Mouse (Mus musculus) embryonic facial prominence, embryonic 13.5 days (tissue): ENCODE data around the gene Sec14l4. TPM values are rescaled to one million over a fixed set of nuclear protein-coding genes. Genes with fewer than 3 reads are reported as not detected.

Source experiments
- ATAC-seq: fragments of 200-750 bp; cut with Nextera tagmentation; 2 replicates; pipeline ENCODE4 v1.8.0; 2017; ENCODE audit warnings: low read depth; ENCODE audit not compliant: insufficient number of reproducible peaks, insufficient read depth, low FRiP score, low TSS enrichment
- H3K27ac ChIP-seq: fragments of 300-500 bp; sonication (generic); 2 replicates; pipeline ENCODE4 v1.5.1; 2015; ENCODE audit warnings: moderate library complexity, mild to moderate bottlenecking, inconsistent platforms
- H3K27me3 ChIP-seq: fragments of 300-500 bp; sonication (generic); 2 replicates; pipeline ENCODE4 v1.6.1; 2015; ENCODE audit warnings: mild to moderate bottlenecking, inconsistent platforms
- H3K36me3 ChIP-seq: fragments of 300-500 bp; sonication (generic); 2 replicates; pipeline ENCODE4 v1.6.1; 2015; ENCODE audit warnings: mild to moderate bottlenecking, inconsistent platforms
- H3K4me1 ChIP-seq: fragments of 300-500 bp; sonication (generic); 2 replicates; pipeline ENCODE4 v1.6.1; 2015; ENCODE audit warnings: inconsistent platforms
- H3K4me2 ChIP-seq: fragments of 300-500 bp; sonication (generic); 2 replicates; pipeline ENCODE4 v1.6.1; 2015; ENCODE audit warnings: moderate library complexity, mild to moderate bottlenecking, inconsistent platforms
- H3K4me3 ChIP-seq: fragments of 300-500 bp; sonication (generic); 2 replicates; pipeline ENCODE4 v1.5.1; 2015; ENCODE audit warnings: mild to moderate bottlenecking, inconsistent platforms
- H3K9ac ChIP-seq: fragments of 300-500 bp; sonication (generic); 2 replicates; pipeline ENCODE4 v1.6.1; 2015; ENCODE audit warnings: mild to moderate bottlenecking, inconsistent platforms
- H3K9me3 ChIP-seq: fragments of 300-500 bp; sonication (generic); 2 replicates; pipeline ENCODE4 v1.6.1; 2016; ENCODE audit warnings: inconsistent platforms
- WGBS: fragments of 180-500 bp; shearing (Covaris S2); methylation state at CpG from one replicate; pipeline ENCODE4 v1.1.7; 2015; ENCODE audit warnings: mixed read lengths; 5-methylcytosine and 5-hydroxymethylcytosine counted together
- polyA plus RNA-seq: library from polyadenylated mRNA; unstranded; fragments of >200 nt; fragmentation: Nextera tagmentation; extraction: Ambion mirVana; gene quantifications from 2 replicates; pipeline ENCODE4 v1.2.1, GENCODE M21; 2015

Sec14l4 gene
- polyA plus RNA-seq, 1 experiment from 2014 or later: 0.52 TPM

DNA sequence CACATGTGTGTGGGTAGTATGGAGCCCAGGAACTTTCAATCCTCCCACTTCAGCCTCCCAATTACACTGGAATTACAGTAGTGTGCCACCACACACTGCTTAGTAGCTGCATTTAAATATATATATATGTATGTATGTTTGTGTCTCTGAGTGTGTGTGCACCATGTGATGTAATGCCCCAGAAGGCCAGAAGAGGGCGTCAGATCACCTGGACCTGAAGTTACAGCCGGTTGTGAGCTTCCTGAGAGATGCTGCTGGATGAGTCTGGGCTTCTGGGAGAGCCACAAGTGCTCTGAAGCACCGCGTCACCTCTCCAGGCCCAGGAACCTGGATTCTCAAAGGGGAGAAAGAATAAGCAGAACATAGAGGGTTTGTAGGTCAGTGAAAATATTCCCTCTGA is 1.9 kb upstream of the Sec14l4 start:
- Histone ChIP-seq H3K4me3 (no peak overlapping the region), H3K27ac (no peak overlapping the region), H3K27me3 (peaks cover 16% of the 10 kb centered on the region), H3K9ac (no peak overlapping the region), H3K36me3 (no peaks in the 10 kb centered on the region), H3K4me2 (no peak overlapping the region), H3K4me1 (0 out of 2 replicates have a peak, but pooled peaks cover 3% of the 10 kb centered on the region), H3K9me3 (no peaks in the 10 kb centered on the region)
- 68% methylated on average over 4 of the region's 4 CpGs for WGBS
- no peak for ATAC-seq

DNA sequence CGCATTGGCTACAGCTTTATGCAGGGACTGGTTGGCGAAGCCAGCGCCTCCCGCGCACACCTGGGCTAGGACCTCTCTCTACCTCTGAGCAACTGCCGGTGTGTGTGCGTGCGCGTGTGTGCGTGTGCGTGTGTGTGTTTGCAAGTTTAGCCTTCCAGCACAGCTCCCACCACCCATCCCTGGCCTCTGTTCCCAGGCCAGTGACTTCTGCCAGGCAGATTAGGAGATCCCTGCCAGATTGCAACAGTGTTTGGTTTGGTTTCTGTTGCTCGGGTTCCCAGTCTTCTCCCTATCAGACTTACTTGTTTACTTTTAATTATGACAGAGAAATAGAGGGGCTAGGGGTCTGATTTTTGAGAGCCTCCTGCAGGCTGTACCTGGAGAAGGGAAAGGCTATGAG is 699 bp downstream of the Sec14l4 start:
- WGBS: 33% methylated on average over 12 of the region's 12 CpGs
- ATAC-seq: no peak

DNA sequence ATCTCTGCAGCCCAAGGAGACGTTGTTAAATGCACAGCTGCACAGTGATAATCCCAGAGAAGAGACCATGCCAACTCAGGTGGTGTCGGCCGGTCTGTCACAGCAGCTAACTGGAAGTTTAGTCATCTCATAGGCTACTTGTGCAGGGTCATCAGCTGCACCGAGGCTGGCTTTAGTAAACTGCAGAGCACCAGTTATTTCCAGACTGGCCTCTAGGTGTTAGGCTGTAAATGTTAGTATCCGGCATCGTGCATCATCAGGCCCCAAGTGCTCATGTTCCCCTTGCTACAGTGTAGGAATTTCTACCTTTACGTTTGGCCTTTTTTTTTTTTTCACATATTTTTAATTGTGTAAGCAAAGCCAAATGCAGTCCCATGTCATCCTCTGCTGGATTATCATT is 2.2 kb downstream of the Sec14l4 start:
- no peak overlapping the region for H3K4me3 ChIP-seq
- H3K27me3 ChIP-seq: peaks cover 16% of the 10 kb centered on the region
- H3K27ac ChIP-seq: no peak overlapping the region
- H3K4me1 ChIP-seq: 0 out of 2 replicates have a peak, but pooled peaks cover 3% of the 10 kb centered on the region
- H3K36me3 ChIP-seq: no peaks in the 10 kb centered on the region
- ATAC-seq: no peak
- H3K4me2 ChIP-seq: no peak overlapping the region
- 73% methylated on average over 7 of the region's 7 CpGs for WGBS
- no peak overlapping the region for H3K9ac ChIP-seq
- H3K9me3 ChIP-seq: no peaks in the 10 kb centered on the region

More for the DNA sequence above, 699 bp downstream of the Sec14l4 start:
- H3K27ac ChIP-seq: no peak overlapping the region
- no peak overlapping the region for H3K9ac ChIP-seq
- 0 out of 2 replicates have a peak, but pooled peaks cover 3% of the 10 kb centered on the region for H3K4me1 ChIP-seq
- no peak overlapping the region for H3K4me3 ChIP-seq
- no peaks in the 10 kb centered on the region for H3K36me3 ChIP-seq
- no peak overlapping the region for H3K4me2 ChIP-seq
- peaks cover 16% of the 10 kb centered on the region for H3K27me3 ChIP-seq
- H3K9me3 ChIP-seq: no peaks in the 10 kb centered on the region

DNA sequence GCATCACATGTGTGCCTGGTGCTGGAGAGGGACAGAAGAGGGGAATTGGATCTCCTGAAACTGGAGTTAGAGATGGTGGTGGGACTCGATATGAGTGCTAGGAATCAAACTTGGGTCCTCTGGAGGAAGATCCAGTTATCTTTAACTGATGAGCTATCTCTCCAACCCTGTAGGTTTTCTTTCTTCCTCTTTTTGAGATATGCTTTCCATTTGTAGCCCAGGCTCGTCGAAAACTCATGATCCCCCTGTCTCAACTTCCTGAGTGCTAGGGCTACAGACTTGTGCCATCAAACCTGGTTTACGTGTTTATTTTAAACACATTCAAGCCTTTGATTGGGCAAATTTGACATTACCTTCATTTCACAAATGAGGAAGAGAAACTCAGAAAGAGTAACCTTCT is 2.9 kb downstream of the Sec14l4 start:
- H3K9me3 ChIP-seq: no peaks in the 10 kb centered on the region
- 86% methylated on average over 4 of the region's 4 CpGs for WGBS
- ATAC-seq: no peak
- H3K27ac ChIP-seq: no peak overlapping the region
- H3K36me3 ChIP-seq: no peaks in the 10 kb centered on the region
- H3K4me3 ChIP-seq: no peak overlapping the region
- H3K27me3 ChIP-seq: peaks cover 16% of the 10 kb centered on the region
- H3K9ac ChIP-seq: no peak overlapping the region
- H3K4me2 ChIP-seq: no peak overlapping the region
- 0 out of 2 replicates have a peak, but pooled peaks cover 3% of the 10 kb centered on the region for H3K4me1 ChIP-seq

DNA sequence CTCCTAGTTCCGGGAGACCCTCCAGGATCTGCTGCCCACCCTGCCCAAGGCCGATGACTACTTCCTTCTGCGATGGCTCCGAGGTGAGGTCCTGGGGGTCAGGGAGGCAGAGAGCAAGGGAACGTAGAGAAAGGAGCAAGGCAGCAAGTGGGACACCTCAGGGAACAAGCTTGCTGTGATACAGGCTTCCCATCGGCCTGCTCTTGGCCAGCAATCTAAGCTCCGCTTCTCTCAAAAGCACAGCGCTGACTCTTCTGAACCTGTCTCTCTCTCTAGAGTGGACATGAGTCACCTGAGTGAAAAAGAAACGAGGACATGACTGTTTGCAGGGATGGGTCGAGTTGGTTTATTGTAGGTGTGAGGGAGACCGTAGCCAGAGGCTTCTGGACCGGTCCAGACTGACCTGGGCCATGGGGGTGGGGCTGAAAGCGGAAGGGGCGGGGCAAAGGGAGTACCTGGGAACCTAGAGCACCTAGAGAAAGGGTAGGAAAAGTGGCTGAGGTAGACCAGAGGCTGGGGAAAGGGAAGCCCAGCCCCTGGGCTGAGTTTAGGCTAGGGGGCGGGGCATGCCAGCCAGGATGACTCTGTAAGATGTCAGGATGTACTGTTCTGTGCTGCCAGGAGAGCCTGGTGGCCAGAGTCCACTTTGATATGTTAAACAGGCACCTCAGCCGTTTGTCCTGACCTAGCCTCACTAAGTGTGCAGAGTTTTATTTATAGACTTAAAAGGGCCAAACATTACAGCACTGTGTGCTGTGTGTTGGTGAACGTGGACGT is 4.0 kb downstream of the Sec14l4 start:
- no peak overlapping the region for H3K9ac ChIP-seq

DNA sequence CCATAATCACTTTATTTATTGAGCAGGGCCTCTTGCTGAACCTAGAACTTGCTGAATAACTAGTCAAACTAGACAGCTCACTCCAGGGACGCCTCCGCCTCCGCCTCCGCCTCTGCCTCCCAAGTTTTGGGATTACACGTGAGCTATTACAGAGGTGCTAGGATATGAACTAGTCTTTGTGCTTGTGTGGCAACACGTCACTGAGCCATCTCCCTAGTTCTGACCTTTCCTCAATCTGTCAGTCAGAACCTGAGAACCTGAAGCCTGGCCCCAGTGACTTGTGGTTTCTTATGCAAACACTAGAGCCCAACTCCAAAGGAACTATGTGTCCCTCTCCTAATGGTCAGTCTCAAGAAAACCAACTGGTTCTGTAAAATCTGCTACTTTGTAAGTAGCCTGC is 4.7 kb downstream of the Sec14l4 start:
- 85% methylated on average over 6 of the region's 6 CpGs for WGBS
- Histone ChIP-seq H3K4me3 (no peak overlapping the region), H3K4me2 (no peak overlapping the region), H3K36me3 (no peaks in the 10 kb centered on the region), H3K9me3 (no peaks in the 10 kb centered on the region), H3K4me1 (0 out of 2 replicates have a peak, but pooled peaks cover 3% of the 10 kb centered on the region), H3K27me3 (peaks cover 15% of the 10 kb centered on the region), H3K27ac (no peak overlapping the region), H3K9ac (no peak overlapping the region)
- no peak for ATAC-seq

More for the DNA sequence above, 4.0 kb downstream of the Sec14l4 start:
- H3K4me2 ChIP-seq: no peak overlapping the region
- ATAC-seq: no peak
- H3K36me3 ChIP-seq: no peaks in the 10 kb centered on the region
- no peak overlapping the region for H3K27ac ChIP-seq
- 67% methylated on average over 18 of the region's 18 CpGs for WGBS
- H3K4me1 ChIP-seq: 0 out of 2 replicates have a peak, but pooled peaks cover 3% of the 10 kb centered on the region
- H3K27me3 ChIP-seq: peaks cover 16% of the 10 kb centered on the region
- no peaks in the 10 kb centered on the region for H3K9me3 ChIP-seq
- no peak overlapping the region for H3K4me3 ChIP-seq

DNA sequence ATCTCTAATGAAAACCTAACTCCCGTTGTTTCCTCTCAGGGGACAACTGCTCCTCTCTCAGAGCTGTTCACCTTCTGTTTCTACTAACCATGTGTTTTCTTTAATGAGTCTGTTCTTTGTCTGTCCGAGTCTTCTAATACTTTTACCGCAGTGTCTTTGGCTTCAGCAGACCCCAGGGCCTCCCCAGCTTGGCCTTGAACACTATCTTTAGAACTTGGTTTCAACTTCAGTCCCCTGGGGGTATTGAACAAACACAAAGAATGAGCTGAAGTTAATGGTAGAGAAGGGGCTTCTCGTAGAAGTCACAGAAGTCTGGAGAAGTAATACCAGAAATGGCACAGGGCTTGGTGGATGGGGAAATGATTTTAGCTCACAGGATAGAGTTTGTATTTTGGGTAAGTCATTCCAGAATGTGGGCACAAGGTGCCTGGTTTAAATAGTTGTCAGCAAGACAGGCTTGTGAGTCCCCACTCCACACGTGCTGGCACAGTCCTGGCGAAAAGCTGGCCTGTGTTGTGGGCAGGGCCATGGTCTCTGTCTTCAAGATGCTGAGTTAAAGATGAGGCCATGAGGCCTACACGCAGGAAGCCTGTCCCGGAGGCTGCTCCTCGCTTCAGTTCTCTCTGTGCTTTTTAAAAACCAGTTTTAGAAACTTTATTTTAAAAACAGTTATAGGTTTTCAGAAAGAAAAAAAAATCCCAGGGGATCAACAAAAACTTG is 5.3 kb downstream of the Sec14l4 start:
- Histone ChIP-seq H3K4me3 (no peak overlapping the region), H3K9ac (no peak overlapping the region), H3K4me1 (0 out of 2 replicates have a peak, but pooled peaks cover 3% of the 10 kb centered on the region), H3K27me3 (peaks cover 9% of the 10 kb centered on the region), H3K9me3 (no peaks in the 10 kb centered on the region), H3K27ac (no peak overlapping the region), H3K36me3 (no peaks in the 10 kb centered on the region), H3K4me2 (no peak overlapping the region)
- WGBS: 54% methylated on average over 9 of the region's 9 CpGs
- no peak for ATAC-seq

DNA sequence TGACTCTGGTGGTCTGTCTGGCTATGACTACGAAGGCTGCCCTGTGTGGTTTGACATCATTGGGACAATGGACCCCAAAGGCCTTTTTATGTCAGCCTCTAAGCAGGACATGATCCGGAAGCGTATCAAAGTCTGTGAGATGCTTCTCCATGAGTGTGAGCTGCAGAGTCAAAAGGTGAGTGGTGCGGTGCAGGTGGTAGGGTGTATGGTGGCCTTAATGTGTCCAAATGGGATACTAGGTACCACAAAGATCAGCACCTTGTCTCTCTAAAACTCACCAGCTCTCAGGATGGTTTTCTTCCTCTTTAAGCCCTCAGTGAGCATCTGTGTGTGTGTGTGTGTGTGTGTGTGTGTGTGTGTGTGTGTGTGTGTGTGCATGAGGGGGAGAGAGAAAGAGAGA is 8.7 kb downstream of the Sec14l4 start:
- WGBS: 88% methylated on average over 4 of the region's 4 CpGs
- Histone ChIP-seq H3K4me2 (no peak overlapping the region), H3K9me3 (no peaks in the 10 kb centered on the region), H3K9ac (no peak overlapping the region), H3K36me3 (no peaks in the 10 kb centered on the region), H3K27ac (no peak overlapping the region), H3K4me1 (no peaks in the 10 kb centered on the region), H3K27me3 (no peaks in the 10 kb centered on the region), H3K4me3 (no peak overlapping the region)
- no peak for ATAC-seq

DNA sequence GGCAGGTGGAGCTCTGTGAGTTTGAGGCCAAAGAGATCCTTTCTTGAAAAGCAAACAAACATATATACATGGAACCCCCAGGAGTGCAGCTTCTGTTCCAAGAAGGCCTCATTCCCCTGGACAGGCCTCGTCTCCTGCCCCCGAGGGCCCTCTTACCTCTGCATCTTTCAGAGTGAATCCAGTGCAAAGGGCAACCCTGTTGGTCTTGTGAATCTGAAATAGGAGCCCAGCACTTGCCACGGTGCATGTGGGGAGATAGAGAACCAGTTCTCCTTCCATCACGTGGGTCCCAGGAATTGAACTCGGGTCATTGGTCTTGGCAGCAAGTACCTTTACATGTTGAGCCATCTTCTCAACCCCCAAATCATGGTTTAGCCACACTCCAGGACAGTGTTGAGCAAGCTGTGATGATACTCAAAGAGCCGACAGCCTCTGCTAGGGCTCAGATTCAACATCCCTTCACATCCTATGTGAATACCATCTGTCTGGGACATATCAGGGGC is 9.9 kb downstream of the Sec14l4 start:
- no peak for ATAC-seq
- H3K27me3 ChIP-seq: no peaks in the 10 kb centered on the region
- H3K9ac ChIP-seq: no peak overlapping the region
- H3K27ac ChIP-seq: no peak overlapping the region
- H3K9me3 ChIP-seq: no peaks in the 10 kb centered on the region
- no peaks in the 10 kb centered on the region for H3K4me1 ChIP-seq
- no peaks in the 10 kb centered on the region for H3K36me3 ChIP-seq
- H3K4me3 ChIP-seq: no peak overlapping the region
- WGBS: 80% methylated on average over 6 of the region's 6 CpGs
- H3K4me2 ChIP-seq: no peak overlapping the region

DNA sequence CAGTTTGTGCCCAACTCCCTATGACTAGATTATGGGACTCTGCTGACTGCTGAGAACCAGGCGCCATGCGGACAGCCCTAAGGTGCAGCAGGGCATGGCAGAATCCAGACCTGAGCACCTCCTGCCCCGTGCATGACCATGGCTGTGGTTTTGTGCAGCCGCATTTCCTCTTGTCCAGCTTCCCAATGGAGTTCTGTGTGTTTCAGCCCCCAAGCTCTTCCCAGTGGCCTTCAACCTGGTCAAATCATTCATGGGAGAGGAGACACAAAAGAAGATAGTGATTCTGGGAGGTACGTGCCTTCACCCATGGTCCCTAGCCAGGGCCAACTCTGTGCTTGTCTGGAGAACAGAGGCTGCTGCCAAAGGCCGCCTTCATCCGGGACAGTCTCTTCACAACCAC is 11.8 kb downstream of the Sec14l4 start:
- Histone ChIP-seq H3K27me3 (no peaks in the 10 kb centered on the region), H3K9ac (no peak overlapping the region), H3K36me3 (no peaks in the 10 kb centered on the region), H3K9me3 (no peaks in the 10 kb centered on the region), H3K4me2 (no peak overlapping the region), H3K4me3 (no peak overlapping the region), H3K27ac (no peak overlapping the region), H3K4me1 (no peaks in the 10 kb centered on the region)
- no peak for ATAC-seq
- WGBS: 88% methylated on average over 7 of the region's 7 CpGs

DNA sequence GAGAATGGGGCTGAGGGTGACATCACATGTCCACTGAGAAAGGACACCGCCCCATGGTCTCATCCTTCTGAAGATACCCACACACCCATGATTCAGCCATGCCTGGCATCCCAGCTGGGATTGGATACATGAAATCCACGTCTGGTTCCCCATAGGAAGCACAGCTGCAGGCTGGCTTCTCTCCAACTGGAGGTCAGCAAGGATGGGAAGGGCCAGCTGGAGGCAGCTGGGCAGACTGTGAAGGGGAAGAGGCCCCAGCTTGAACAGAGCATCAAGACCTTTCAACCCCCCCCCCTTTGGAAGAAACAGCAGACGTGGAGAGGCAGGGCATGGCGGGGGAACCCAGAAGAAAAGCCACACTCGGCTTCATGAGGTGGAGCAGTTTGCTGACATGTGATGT is 15.3 kb downstream of the Sec14l4 start:
- H3K4me1 ChIP-seq: no peaks in the 10 kb centered on the region
- no peak overlapping the region for H3K4me2 ChIP-seq
- ATAC-seq: no peak
- no peak overlapping the region for H3K27ac ChIP-seq
- 72% methylated on average over 5 of the region's 5 CpGs for WGBS
- H3K27me3 ChIP-seq: no peaks in the 10 kb centered on the region
- H3K36me3 ChIP-seq: no peaks in the 10 kb centered on the region
- H3K4me3 ChIP-seq: no peak overlapping the region
- H3K9ac ChIP-seq: no peak overlapping the region
- no peaks in the 10 kb centered on the region for H3K9me3 ChIP-seq

DNA sequence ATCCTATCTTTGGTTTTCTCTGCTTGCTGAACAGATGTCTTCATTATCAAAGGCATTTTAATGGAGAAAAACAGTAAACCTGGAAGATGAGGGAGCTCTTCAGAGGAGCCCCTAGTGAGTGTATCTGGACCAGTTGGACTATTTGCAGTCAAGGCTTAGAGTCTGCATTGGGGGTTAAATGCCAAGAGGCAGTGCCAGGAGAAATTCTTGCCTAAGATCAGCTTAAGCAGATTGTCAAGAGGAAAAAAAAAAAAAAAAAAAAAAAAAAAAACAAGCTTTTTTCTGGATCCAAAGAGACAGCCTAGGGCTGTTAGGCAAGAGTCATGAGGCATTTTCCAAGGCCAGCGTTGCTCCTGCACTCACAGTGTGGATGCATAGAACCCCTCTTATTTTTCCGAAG is 16.5 kb downstream of the Sec14l4 start:
- no peak for ATAC-seq
- H3K4me1 ChIP-seq: no peaks in the 10 kb centered on the region

More for the DNA sequence above, 16.5 kb downstream of the Sec14l4 start:
- no peaks in the 10 kb centered on the region for H3K27me3 ChIP-seq
- H3K9me3 ChIP-seq: no peaks in the 10 kb centered on the region
- no peaks in the 10 kb centered on the region for H3K36me3 ChIP-seq
- H3K4me3 ChIP-seq: no peak overlapping the region
- H3K27ac ChIP-seq: no peak overlapping the region
- WGBS: 84% methylated on average over 2 of the region's 2 CpGs
- H3K9ac ChIP-seq: no peak overlapping the region
- H3K4me2 ChIP-seq: no peak overlapping the region
